Mouse (Mus musculus): ENCODE results near the gene Klhl6. TPM values are rescaled to one million over a fixed set of nuclear protein-coding genes. Genes with fewer than 3 reads are reported as not detected.

Klhl6 gene
- polyA plus RNA-seq, 1 experiment from 2014 or later: 9.2 TPM

DNA sequence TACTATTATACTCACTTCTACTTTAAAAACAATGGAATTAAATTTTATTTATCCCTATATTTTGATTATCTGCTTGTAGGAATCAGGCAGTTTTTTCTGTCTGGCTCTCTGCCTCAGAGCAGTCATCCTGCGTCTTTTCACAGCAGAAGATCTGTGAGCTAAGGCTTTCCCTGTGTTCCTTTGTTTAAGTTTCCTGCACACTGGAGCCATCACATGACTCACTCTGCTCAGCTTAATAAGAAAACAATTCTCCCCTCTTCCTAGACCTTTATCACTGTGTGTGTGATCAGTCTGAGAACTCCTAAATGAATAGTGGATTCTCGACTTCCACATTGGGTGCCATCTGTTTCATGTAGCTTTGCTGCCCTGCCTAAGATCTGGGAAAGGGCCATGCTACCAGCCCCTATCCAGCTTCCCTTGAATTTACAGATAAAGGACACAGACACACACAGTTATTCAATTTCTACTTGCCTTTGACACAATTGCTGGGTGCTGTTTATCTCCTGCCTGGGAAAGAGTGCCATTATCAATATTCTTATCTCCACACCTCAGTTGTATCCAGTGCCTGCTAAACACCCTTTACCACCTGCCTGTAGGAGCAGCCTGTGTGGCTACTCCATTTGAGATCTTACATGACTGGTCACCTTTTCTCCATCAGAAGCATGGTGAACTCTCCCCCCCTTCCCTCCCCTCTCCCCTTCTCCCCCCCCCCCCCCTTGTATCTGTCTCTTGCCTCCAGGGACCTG, 77.9 kb downstream of the Klhl6 start:
- no peak overlapping the region for H3K27ac ChIP-seq
- DNase-seq (ENCODE audit: extremely low spot score, low spot score): no peak
- no peak overlapping the region for H3K4me3 ChIP-seq
- H3K4me1 ChIP-seq: no peaks in the 10 kb centered on the region
- 61% methylated on average over 2 of the region's 2 CpGs for WGBS
- no peaks in the 10 kb centered on the region for H3K27me3 ChIP-seq (ENCODE audit: poor library complexity, severe bottlenecking)
- no peaks in the 10 kb centered on the region for H3K36me3 ChIP-seq (replicated peaks)
- no peaks in the 10 kb centered on the region for H3K9me3 ChIP-seq

DNA sequence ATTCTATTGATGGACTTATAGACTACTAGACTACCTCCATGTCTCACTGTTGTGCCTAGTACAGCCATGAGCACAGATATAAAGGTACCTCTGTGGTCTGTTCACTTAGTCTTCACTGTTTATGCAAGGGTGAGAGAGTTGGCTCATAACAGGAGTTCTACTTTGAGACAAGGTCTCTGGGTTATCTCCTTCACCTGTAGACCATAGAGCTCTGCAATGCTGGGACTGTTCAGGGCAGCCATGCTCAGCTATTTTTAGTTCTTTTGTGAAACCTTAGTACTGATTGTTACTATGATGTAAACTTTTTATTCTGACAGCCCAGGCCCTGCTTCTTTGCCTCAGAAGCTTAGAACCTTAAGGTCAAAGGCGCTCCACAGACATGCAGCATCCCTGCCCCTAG, 79.0 kb downstream of the Klhl6 start:
- 95% methylated on average over 1 of the region's 1 CpGs for WGBS
- Histone ChIP-seq H3K27ac (no peak overlapping the region), H3K4me3 (no peak overlapping the region), H3K9me3 (no peaks in the 10 kb centered on the region), H3K36me3 (replicated peaks) (no peaks in the 10 kb centered on the region), H3K27me3 (ENCODE audit: poor library complexity, severe bottlenecking) (no peaks in the 10 kb centered on the region), H3K4me1 (no peaks in the 10 kb centered on the region)
- no peak for DNase-seq (ENCODE audit: extremely low spot score, low spot score)

Other genes with a start within 250 kb of the Klhl6 start
- 43.1 and 43.9 TPM in 2 replicates for gene B3gnt5, start 222.8 kb downstream of the Klhl6 start, polyA plus RNA-seq (2016; fragmentation: Nextera tagmentation; extraction: Ambion mirVana)
- gene Klhl24, start 114.5 kb upstream of the Klhl6 start, polyA plus RNA-seq (2016; fragmentation: Nextera tagmentation; extraction: Ambion mirVana): 21.0 and 22.3 TPM in 2 replicates
- gene Yeats2, start 158.0 kb upstream of the Klhl6 start, polyA plus RNA-seq (2016; fragmentation: Nextera tagmentation; extraction: Ambion mirVana): 40.1 and 41.2 TPM in 2 replicates

Data from forebrain, embryonic 10.5 days (tissue).